Mouse (Mus musculus): ENCODE results near the gene Ppox.
"Not testable (repeated sequence)": the region's sequence is repeated elsewhere in the genome, so short reads cannot be mapped to it uniquely, and the experiment has no call there.

The Ppox gene

GRCm38 (mm10) chr1:171280916-171281527 lies at the start of gene Ppox:
Gene Ppox (minus strand): TSS chr1:171281186.
- DNase-seq, result peak; percentile 75

GRCm38 (mm10) chr1:171330216-171330560 lies 49.2 kb upstream of the Ppox start:
- no peak for DNase-seq

GRCm38 (mm10) chr1:171329433-171330215 lies 48.6 kb upstream of the Ppox start:
- peak; percentile 81 for DNase-seq

- peak; percentile 88 for DNase-seq
Measured at GRCm38 (mm10) chr1:171328839-171329432, 48.0 kb upstream of the Ppox start, which contains the start of gene Dedd. Gene Dedd (plus strand): TSS chr1:171329145.

- DNase-seq, result no peak
Measured at GRCm38 (mm10) chr1:171328244-171328643, 47.3 kb upstream of the Ppox start.

GRCm38 (mm10) chr1:171326588-171326987 lies 45.6 kb upstream of the Ppox start:
- DNase-seq, result not testable (repeated sequence)

- no peak for DNase-seq
Measured at GRCm38 (mm10) chr1:171325571-171325970, 44.6 kb upstream of the Ppox start.

GRCm38 (mm10) chr1:171322012-171322411 lies 41.0 kb upstream of the Ppox start:
- DNase-seq, result no peak

- no peak for DNase-seq
Measured at GRCm38 (mm10) chr1:171321415-171321814, 40.4 kb upstream of the Ppox start.

GRCm38 (mm10) chr1:171320151-171320550 lies 39.2 kb upstream of the Ppox start:
- no peak for DNase-seq

- DNase-seq, result no peak
Measured at GRCm38 (mm10) chr1:171319748-171320147, 38.8 kb upstream of the Ppox start.

- no peak for DNase-seq
Measured at GRCm38 (mm10) chr1:171309321-171309720, 28.3 kb upstream of the Ppox start.

GRCm38 (mm10) chr1:171306157-171306556 lies 25.2 kb upstream of the Ppox start:
- DNase-seq, result not testable (repeated sequence)

GRCm38 (mm10) chr1:171298226-171298625 lies 17.2 kb upstream of the Ppox start:
- DNase-seq, result no peak

- DNase-seq, result no peak
Measured at GRCm38 (mm10) chr1:171295063-171295402, 14.0 kb upstream of the Ppox start.

- peak; percentile 74 for DNase-seq
Measured at GRCm38 (mm10) chr1:171294298-171295062, 13.5 kb upstream of the Ppox start, which contains the start of gene Ufc1. Gene Ufc1 (minus strand): TSS chr1:171295024.

- no peak for DNase-seq
Measured at GRCm38 (mm10) chr1:171293906-171294297, 12.9 kb upstream of the Ppox start.

- DNase-seq, result no peak
Measured at GRCm38 (mm10) chr1:171293351-171293750, 12.4 kb upstream of the Ppox start.

- DNase-seq, result no peak
Measured at GRCm38 (mm10) chr1:171288328-171288727, 7.3 kb upstream of the Ppox start.

- DNase-seq, result peak; percentile 93
Measured at GRCm38 (mm10) chr1:171287136-171288081, 6.4 kb upstream of the Ppox start, which contains the start of gene Usp21. Gene Usp21 (minus strand): TSS chr1:171287991.

- no peak for DNase-seq
Measured at GRCm38 (mm10) chr1:171286517-171286916, 5.5 kb upstream of the Ppox start.
